Mouse (Mus musculus) forebrain, embryonic 11.5 days (tissue): Measurements from ENCODE around the gene Strn4. TPM values are rescaled to one million over a fixed set of nuclear protein-coding genes. Genes with fewer than 3 reads are reported as not detected.

ENCODE experiments used
- ATAC-seq: fragments of 200-750 bp; cut with Nextera tagmentation; replicated peaks from 2 replicates; pipeline ENCODE4 v1.8.0; 2017; ENCODE audit warnings: moderate TSS enrichment; ENCODE audit not compliant: low FRiP score
- DNase-seq: peaks from one replicate; pipeline ENCODE4 v3.0.0-alpha.2; 2017; ENCODE audit warnings: low spot score
- H3K27ac ChIP-seq: fragments of 300-500 bp; sonication (generic); 2 replicates; pipeline ENCODE4 v1.5.1; 2014; ENCODE audit warnings: low read depth, low read length
- H3K27me3 ChIP-seq: fragments of 300-500 bp; sonication (generic); 2 replicates; pipeline ENCODE4 v1.6.1; 2014; ENCODE audit warnings: mild to moderate bottlenecking, low read length, mixed read lengths; ENCODE audit not compliant: control insufficient read depth, insufficient read depth
- H3K36me3 ChIP-seq: fragments of 300-500 bp; sonication (generic); 2 replicates; pipeline ENCODE4 v1.6.1; 2014; ENCODE audit warnings: mild to moderate bottlenecking, low read length, moderate library complexity, mixed read lengths; ENCODE audit not compliant: control insufficient read depth, insufficient read depth
- H3K4me1 ChIP-seq: fragments of 300-500 bp; sonication (generic); replicated peaks from 2 replicates; pipeline ENCODE4 v1.6.1; 2014; ENCODE audit warnings: low read length, mixed read lengths; ENCODE audit not compliant: control insufficient read depth, insufficient read depth
- H3K4me2 ChIP-seq: fragments of 300-500 bp; sonication (generic); 2 replicates; pipeline ENCODE4 v1.6.1; 2014; ENCODE audit warnings: low read depth, mild to moderate bottlenecking, low read length, moderate library complexity, mixed read lengths; ENCODE audit not compliant: severe bottlenecking
- H3K4me3 ChIP-seq: fragments of 300-500 bp; sonication (generic); 2 replicates; pipeline ENCODE4 v1.5.1; 2014; ENCODE audit warnings: low read depth, low read length
- H3K9ac ChIP-seq: fragments of 300-500 bp; sonication (generic); 2 replicates; pipeline ENCODE4 v1.6.1; 2014; ENCODE audit warnings: low read length
- H3K9me3 ChIP-seq: fragments of 300-500 bp; sonication (generic); 2 replicates; pipeline ENCODE4 v1.6.1; 2016; ENCODE audit warnings: low read length, mixed read lengths; ENCODE audit not compliant: control insufficient read depth
- WGBS: fragments of 180-500 bp; shearing (Covaris S2); extraction: QIAGEN DNeasy Blood & Tissue Kit; methylation state at CpG from one replicate; pipeline ENCODE4 v1.1.7; 2014; 5-methylcytosine and 5-hydroxymethylcytosine counted together
- polyA plus RNA-seq: library from polyadenylated mRNA; unstranded; fragments of >200 nt; fragmentation: Nextera tagmentation; extraction: Ambion mirVana; gene quantifications from 2 replicates; pipeline ENCODE4 v1.2.1, GENCODE M21; 2014

Strn4 gene
- polyA plus RNA-seq, 1 experiment from 2014 or later: 137 TPM

DNA sequence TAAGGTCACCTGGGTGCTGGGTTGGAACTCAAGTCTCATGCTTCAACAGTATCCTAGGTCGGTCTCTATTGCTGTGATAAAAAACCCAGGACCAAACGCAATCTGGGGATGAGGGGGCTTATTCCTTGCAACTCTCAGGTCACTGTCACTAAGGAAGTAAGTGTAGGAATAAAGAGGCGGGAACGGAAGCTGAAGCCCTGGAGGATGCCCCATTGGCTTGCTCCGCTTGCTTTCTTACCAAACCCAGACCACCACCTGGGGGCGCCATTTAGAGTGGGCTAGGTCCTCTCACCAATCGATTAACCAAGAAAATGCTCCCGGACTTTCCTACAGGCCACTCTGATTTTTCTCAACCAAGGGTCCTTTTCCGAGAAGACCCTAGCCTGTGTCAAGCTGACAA, 7.8 kb upstream of the Strn4 start:
- DNase-seq: no peak

DNA sequence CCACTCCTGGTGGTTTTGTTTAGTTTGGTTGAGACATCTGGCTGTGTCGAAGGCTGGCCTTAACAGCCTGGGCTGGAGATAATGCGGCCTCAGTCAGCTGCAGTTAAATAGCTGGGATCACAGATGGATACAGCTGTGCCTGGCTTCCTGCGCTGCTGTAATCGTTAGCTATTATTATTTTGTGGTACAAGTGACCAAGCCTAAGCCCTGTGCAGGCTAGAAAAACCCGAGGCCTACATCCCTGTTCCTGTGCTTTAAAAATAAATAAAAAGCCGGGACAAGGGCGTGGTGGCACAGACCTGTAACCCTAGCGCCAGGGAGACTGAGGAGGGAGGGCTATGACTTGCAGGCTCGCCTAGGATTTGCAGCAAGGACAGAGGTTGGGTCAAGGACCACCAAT, 7.0 kb upstream of the Strn4 start:
- no peak for ATAC-seq
- no peak overlapping the region for H3K9ac ChIP-seq
- 90% methylated on average over 9 of the region's 9 CpGs for WGBS
- H3K27ac ChIP-seq: no peak overlapping the region
- no peak overlapping the region for H3K4me2 ChIP-seq
- H3K27me3 ChIP-seq: peaks cover 28% of the 10 kb centered on the region
- no peak for DNase-seq
- no peaks in the 10 kb centered on the region for H3K9me3 ChIP-seq
- no peak overlapping the region for H3K4me3 ChIP-seq
- H3K4me1 ChIP-seq: peaks cover 16% of the 10 kb centered on the region
- H3K36me3 ChIP-seq: no peaks in the 10 kb centered on the region; the same call in 1 of the 2 replicates

More for the DNA sequence above, 7.8 kb upstream of the Strn4 start:
- peaks cover 16% of the 10 kb centered on the region for H3K4me1 ChIP-seq
- no peaks in the 10 kb centered on the region for H3K9me3 ChIP-seq
- peaks cover 27% of the 10 kb centered on the region for H3K27me3 ChIP-seq
- ATAC-seq: no peak
- no peak overlapping the region for H3K4me3 ChIP-seq
- no peak overlapping the region for H3K27ac ChIP-seq
- WGBS: 90% methylated on average over 9 of the region's 9 CpGs
- no peak overlapping the region for H3K4me2 ChIP-seq
- no peaks in the 10 kb centered on the region; the same call in 1 of the 2 replicates for H3K36me3 ChIP-seq
- no peak overlapping the region for H3K9ac ChIP-seq

DNA sequence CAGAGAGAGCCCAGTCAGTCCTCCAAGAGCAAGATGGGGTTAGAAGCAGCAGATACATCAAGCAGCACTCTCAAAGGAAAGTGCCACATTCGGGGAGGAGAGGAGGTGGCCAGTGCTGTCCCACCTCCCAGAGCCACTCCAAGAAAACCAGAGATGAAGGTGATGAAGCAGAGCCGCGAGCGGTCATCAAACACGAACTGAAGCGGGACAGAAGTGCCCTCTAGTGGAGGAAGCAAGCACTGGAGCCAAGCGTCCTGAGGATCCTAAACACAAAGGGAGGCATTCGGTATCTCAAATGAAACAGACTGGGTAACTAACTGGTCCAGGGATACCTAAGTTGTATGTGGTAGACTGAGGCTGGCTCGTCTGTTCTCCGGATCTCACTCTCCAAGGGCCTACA, 6.0 kb upstream of the Strn4 start:
- ATAC-seq: no peak
- no peak overlapping the region for H3K4me2 ChIP-seq
- peaks cover 16% of the 10 kb centered on the region for H3K4me1 ChIP-seq
- H3K9me3 ChIP-seq: no peaks in the 10 kb centered on the region
- H3K27ac ChIP-seq: no peak overlapping the region
- WGBS: 36% methylated on average over 10 of the region's 10 CpGs
- H3K9ac ChIP-seq: no peak overlapping the region
- DNase-seq: peak; percentile 82
- H3K36me3 ChIP-seq: no peaks in the 10 kb centered on the region; the same call in 1 of the 2 replicates
- peaks cover 28% of the 10 kb centered on the region for H3K27me3 ChIP-seq
- H3K4me3 ChIP-seq: no peak overlapping the region

DNA sequence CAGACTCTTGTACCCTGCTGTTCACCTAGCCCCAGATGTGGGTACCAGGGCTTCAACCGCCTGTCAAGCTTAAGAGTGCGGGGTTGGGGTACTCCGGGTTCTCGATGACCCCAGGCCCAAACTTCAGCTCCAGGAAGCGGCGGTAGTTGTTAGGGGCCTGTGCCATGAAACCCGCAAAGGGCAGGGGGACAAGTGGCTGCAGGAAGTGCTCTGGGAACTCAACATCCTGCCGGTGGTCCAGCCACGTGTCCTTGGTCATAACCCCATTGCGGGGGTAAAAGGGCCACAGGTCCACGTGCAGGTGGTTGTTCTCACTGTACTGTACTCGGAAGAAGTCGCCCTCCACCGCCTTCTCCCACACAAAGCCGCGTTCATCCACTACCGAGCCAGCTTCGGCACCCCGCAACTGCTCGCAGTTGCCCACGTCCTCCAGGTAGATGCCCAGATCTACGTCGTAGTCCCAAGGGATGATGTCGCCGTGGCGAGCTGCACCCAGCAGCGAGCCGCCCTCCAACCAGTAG, 5.2 kb upstream of the Strn4 start:
- peak overlapping the region; percentile 30 for H3K4me3 ChIP-seq
- H3K9me3 ChIP-seq: no peaks in the 10 kb centered on the region
- ATAC-seq (no peak), DNase-seq (no peak)
- H3K4me2 ChIP-seq: peak overlapping the region; percentile 61
- no peak overlapping the region for H3K9ac ChIP-seq
- WGBS: 50% methylated on average over 28 of the region's 28 CpGs
- H3K36me3 ChIP-seq: no peaks in the 10 kb centered on the region; the same call in 1 of the 2 replicates
- peaks cover 28% of the 10 kb centered on the region for H3K27me3 ChIP-seq
- H3K4me1 ChIP-seq: peaks cover 19% of the 10 kb centered on the region
- H3K27ac ChIP-seq: no peak overlapping the region

GRCm38 (mm10) chr7:16810920-16811648, 4.6 kb upstream of the Strn4 start:
- H3K4me3 ChIP-seq: peak overlapping the region; percentile 30
- H3K36me3 ChIP-seq: no peaks in the 10 kb centered on the region; the same call in 1 of the 2 replicates
- peak; percentile 71 for DNase-seq
- peaks cover 24% of the 10 kb centered on the region for H3K4me1 ChIP-seq
- H3K4me2 ChIP-seq: peak overlapping the region; percentile 61
- 7% methylated on average over 90 of the region's 90 CpGs for WGBS
- ATAC-seq: no peak
- H3K9ac ChIP-seq: peak overlapping the region; percentile 37
- no peak overlapping the region for H3K27ac ChIP-seq
- peaks cover 28% of the 10 kb centered on the region for H3K27me3 ChIP-seq
- H3K9me3 ChIP-seq: no peaks in the 10 kb centered on the region

DNA sequence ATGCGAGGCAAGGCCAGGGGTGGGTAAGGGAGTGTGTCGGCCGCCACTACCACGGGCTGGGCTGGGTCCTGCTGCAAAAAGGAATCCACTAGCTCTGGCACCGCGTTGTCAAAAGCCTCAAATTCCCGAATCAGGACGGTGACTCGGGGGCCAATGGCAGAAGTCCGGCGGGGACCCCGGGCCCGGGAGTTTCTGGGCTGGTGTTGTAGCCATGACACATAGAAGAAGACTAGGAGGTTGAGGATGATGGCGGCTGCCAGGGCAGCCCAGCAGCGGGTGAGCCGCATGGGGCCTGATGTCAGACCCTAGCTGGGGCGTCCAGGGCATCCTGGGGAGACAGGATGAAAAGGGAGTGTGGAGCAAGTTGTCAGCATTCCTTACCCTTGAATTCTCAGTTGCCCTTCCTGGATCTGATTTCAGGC, 4.0 kb upstream of the Strn4 start:
- H3K4me1 ChIP-seq: peaks cover 24% of the 10 kb centered on the region
- no peaks in the 10 kb centered on the region; the same call in 1 of the 2 replicates for H3K36me3 ChIP-seq
- peaks cover 28% of the 10 kb centered on the region for H3K27me3 ChIP-seq
- ATAC-seq: no peak
- peak overlapping the region; percentile 37 for H3K9ac ChIP-seq
- WGBS: 8% methylated on average over 17 of the region's 17 CpGs
- DNase-seq: no peak
- peak overlapping the region; percentile 30 for H3K4me3 ChIP-seq
- H3K27ac ChIP-seq: no peak overlapping the region
- H3K9me3 ChIP-seq: no peaks in the 10 kb centered on the region
- peak overlapping the region; percentile 61 for H3K4me2 ChIP-seq

GRCm38 (mm10) chr7:16812505-16812904, 3.2 kb upstream of the Strn4 start:
- Histone ChIP-seq H3K27ac (no peak overlapping the region), H3K9me3 (no peaks in the 10 kb centered on the region), H3K4me3 (no peak overlapping the region), H3K27me3 (peaks cover 28% of the 10 kb centered on the region), H3K9ac (no peak overlapping the region), H3K36me3 (no peaks in the 10 kb centered on the region; the same call in 1 of the 2 replicates), H3K4me2 (no peak overlapping the region), H3K4me1 (peaks cover 25% of the 10 kb centered on the region)
- 74% methylated on average over 2 of the region's 2 CpGs for WGBS
- DNase-seq (no peak), ATAC-seq (no peak)

DNA sequence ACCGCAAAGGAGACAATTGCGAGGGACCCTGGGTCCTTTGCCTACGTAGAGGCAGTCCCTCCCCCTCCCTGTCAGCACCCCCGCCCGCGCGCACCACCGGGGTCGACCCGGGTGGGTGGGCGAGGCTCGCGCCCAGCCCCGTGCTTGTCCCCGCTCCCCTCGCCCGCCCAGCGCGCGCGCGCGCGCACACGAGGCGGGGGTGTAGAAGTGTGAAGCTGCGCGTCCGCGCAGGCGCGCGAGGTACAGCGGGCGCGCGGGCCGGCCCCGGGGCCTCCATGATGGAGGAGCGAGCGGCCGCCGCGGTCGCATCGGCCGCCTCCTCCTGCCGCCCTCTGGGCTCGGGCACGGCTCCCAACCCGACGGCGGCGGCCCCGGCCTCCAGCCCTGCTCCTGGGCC, 387 bp downstream of the Strn4 start:
- peak overlapping the region; percentile 97 for H3K4me3 ChIP-seq
- no peaks in the 10 kb centered on the region; the same call in 1 of the 2 replicates for H3K36me3 ChIP-seq
- peak overlapping the region; percentile 99 for H3K9ac ChIP-seq
- peak overlapping the region; percentile 98 for H3K4me2 ChIP-seq
- H3K27ac ChIP-seq: peak overlapping the region; percentile 98
- H3K9me3 ChIP-seq: no peaks in the 10 kb centered on the region
- DNase-seq (peak; percentile 90), ATAC-seq (peak; percentile 88)
- H3K4me1 ChIP-seq: peaks cover 24% of the 10 kb centered on the region
- WGBS: under 1% methylated on average over 41 of the region's 55 CpGs
- peaks cover 19% of the 10 kb centered on the region for H3K27me3 ChIP-seq
